Mouse (Mus musculus) NIH3T3 (cell line): ENCODE measurements around the gene Ttc30a1.

ENCODE experiments used
- DNase-seq: peaks from one replicate; pipeline ENCODE4 v3.0.0-alpha.2; 2012; ENCODE audit warnings: low read depth

Ttc30a1 gene

DNA sequence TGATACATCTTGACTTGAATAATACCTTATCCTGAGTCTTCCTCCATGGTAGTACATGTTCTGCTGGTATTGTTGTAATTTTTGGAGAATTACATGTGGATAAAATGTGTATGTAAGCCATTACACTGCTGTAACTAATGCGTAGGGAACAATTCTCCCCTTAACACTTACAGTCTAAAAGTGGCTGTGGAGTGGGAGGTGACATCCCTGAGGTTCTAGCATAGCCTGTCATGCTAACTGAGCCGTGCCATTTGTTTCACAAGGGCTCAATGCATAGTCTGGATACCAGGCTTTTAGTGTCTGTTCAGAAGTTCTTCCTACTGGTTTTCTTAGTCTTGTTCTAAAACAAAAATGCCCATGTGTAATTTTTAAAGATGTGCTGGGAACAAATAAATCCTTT, 50.8 kb downstream of the Ttc30a1 start:
- no peak for DNase-seq

GRCm38 (mm10) chr2:75929786-75930444, 51.9 kb downstream of the Ttc30a1 start:
- no peak for DNase-seq

GRCm38 (mm10) chr2:75929141-75929540, 52.6 kb downstream of the Ttc30a1 start:
- DNase-seq = no peak
